Mouse (Mus musculus) adrenal gland, adult 10 weeks (tissue): ENCODE measurements around the gene Rpl36a-ps1. TPM values are rescaled to one million over a fixed set of nuclear protein-coding genes. Genes with fewer than 3 reads are reported as not detected.

Experiments
- polyA plus RNA-seq: library from polyadenylated mRNA; stranded (reverse); fragments of 350-450 nt; fragmentation: Illumina TruSeq; extraction: RNeasy Lipid Tissue Mini Kit (QIAGEN cat#74804); gene quantifications from one replicate; pipeline ENCODE4 v1.2.3, GENCODE M21; 2014; ENCODE audit warnings: low read depth, low replicate concordance

Gene Rpl36a-ps1
- 67.6 TPM for polyA plus RNA-seq

GRCm38 (mm10) chr14:98994218-98994617 is at the start of gene Rpl36a-ps1:
Rpl36a-ps1 (minus strand) TSS chr14:98994318.

Other genes with a start within 250 kb of the Rpl36a-ps1 start
- 164 TPM for gene Mzt1, start 51.8 kb upstream of the Rpl36a-ps1 start, polyA plus RNA-seq
- 2.6 TPM for gene Bora, start 51.9 kb upstream of the Rpl36a-ps1 start, polyA plus RNA-seq
- 30.8 TPM for gene Pibf1, start 105.1 kb upstream of the Rpl36a-ps1 start, polyA plus RNA-seq
- 39.1 TPM for gene Dis3, start 105.5 kb upstream of the Rpl36a-ps1 start, polyA plus RNA-seq